Mouse (Mus musculus): Measurements from ENCODE around the gene Wfdc6a.
"Not testable (repeated sequence)": the region's sequence is repeated elsewhere in the genome, so short reads cannot be mapped to it uniquely, and the experiment has no call there.

Wfdc6a gene

DNA sequence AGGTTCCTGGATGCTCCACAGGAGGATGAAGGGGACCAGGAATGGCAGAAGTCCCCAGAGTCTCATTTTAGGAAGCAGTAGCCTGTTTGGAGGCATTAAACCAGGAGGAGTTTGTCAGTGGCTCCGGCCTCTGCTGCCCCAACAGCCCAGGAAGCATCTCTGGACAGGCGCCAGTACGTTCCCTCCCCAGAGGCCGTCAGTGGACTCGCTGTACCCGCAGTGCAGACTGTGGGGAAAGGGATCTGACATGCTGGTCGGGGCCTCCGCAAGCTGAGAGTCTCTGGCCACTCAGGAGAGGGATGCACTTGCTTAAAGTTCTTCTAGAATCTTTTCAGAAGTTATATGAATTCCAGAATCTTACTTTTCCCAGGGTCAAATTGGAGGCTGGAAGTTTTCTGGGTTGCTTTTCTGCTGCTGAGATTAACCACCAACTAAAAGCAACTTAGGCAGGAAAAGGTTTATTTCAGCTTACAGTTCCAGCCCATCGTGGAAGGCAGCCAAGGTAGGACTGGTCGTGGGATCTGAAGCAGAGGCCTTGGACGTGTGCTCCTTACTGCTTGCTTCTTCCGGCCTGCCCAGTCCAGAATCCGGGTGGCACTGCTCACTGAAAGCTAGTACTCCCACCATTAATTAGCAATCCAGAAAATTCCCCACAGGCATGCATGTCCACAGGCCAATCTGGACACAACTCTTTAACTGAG lies at the start of gene Wfdc6a:
TSS of gene Wfdc6a (minus strand) at position 423 of the 701 bp plus-strand sequence.
- DNase-seq (ENCODE audit: low read depth, low spot score), result not testable (repeated sequence)

DNA sequence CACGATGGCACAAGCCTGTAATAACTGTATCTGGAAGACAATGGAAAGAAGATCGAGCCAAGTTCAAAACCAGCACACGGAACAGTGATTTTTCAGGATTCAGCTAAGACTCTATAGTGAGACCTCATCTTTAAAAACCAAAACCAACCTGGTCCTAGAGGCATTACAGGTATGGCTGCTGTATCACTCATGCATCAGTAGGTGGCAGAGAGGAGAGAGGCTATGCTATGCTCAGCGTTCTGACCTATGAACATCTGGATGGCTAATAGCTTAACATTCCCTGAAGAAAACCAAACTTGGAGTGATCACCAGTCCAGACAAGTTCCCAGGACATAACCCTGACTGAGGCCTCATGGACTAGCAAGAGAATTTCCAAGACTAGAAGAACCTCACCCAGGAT lies 36.5 kb upstream of the Wfdc6a start:
- no peak for DNase-seq (ENCODE audit: low read depth, low spot score)

DNA sequence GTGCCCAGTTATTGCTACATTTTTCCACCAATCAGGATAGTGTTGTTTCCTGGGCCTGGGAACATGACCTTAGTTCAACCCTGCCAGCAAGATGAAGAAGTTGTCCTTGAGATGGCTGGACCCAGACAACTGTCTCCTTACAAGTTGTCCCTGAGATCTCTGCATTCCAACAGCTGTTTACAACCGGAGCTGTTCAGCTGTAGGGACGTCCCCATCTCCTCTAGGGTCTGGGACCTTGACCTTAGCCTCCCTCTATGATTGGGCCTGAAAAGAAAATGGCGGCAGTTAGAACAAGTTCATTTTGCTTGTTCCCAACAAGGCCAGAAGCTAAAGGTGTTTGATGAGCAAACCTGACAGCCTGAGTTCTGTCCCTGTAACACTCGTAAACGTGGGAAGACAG lies 33.8 kb upstream of the Wfdc6a start:
- no peak for DNase-seq (ENCODE audit: low read depth, low spot score)

DNA sequence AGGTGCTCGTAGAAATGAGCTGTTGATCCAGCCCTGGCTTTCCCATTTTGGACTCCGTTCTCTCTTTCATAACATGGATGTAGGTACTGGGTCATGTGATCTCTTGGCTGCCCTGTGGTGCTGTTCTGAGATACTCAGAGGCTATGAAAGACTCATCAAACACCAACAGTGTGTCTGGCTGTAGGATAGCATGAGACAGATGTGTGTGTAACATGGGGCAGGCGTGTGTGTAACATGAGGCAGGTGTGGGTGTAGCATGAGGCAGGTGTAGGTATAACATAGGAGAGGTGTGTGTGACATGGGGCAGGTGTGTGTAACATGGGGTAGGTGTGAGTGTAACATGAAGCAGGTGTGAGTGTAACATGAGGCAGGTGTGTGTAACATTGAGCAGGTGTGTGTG lies 30.1 kb upstream of the Wfdc6a start:
- DNase-seq (ENCODE audit: low read depth, low spot score), result no peak

DNA sequence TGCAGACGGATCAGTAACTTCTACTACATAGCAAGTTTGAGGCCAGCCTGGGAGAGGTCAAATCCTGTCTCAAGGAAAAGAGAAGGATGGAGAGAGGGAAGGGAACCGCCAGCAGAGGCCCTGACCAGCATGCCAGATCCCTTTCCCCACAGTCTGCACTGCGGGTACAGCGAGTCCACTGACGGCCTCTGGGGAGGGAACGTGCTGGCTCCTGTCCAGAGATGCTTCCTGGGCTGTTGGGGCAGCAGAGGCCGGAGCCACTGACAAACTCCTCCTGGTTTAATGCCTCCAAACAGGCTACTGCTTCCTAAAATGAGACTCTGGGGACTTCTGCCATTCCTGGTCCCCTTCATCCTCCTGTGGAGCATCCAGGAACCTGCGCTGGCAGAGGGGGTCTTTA lies 28.2 kb upstream of the Wfdc6a start, which contains the start of the genes Wfdc6b and Wfdc8:
TSS of gene Wfdc6b (plus strand) at position 52 of the 400 bp plus-strand sequence.
TSS of gene Wfdc8 (minus strand) at position 156 of the 400 bp plus-strand sequence.
- not testable (repeated sequence) for DNase-seq (ENCODE audit: low read depth, low spot score)

- no peak for DNase-seq (ENCODE audit: low read depth, low spot score)
Observed at GRCm38 (mm10) chr2:164608781-164609180, 23.5 kb upstream of the Wfdc6a start.

GRCm38 (mm10) chr2:164604411-164604810 lies 19.2 kb upstream of the Wfdc6a start:
- no peak for DNase-seq (ENCODE audit: low read depth, low spot score)

DNA sequence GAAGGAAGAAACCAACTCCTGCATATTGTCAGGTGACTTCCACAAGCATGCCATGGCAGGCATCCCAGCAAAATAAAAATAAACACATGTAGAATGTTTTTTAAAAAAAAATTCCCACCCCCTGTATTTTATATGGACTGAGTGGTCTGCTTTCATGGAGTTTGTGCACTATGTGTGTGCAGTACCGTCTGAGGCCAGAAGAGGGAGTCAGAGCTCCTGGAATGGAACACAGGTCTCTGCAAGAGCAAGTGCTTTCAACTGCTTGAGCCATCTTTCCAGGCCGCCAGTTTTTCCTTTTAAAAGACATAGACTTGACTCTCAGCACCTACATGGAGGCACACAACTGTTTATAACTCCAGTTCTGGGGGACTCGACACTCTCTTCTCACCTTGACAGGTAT lies 18.2 kb upstream of the Wfdc6a start:
- no peak for DNase-seq (ENCODE audit: low read depth, low spot score)

GRCm38 (mm10) chr2:164600179-164600578 lies 14.9 kb upstream of the Wfdc6a start:
- no peak for DNase-seq (ENCODE audit: low read depth, low spot score)

GRCm38 (mm10) chr2:164593494-164593893 lies 8.2 kb upstream of the Wfdc6a start, which contains the start of gene Eppin:
Eppin (minus strand) TSS chr2:164593594.
- no peak for DNase-seq (ENCODE audit: low read depth, low spot score)

DNA sequence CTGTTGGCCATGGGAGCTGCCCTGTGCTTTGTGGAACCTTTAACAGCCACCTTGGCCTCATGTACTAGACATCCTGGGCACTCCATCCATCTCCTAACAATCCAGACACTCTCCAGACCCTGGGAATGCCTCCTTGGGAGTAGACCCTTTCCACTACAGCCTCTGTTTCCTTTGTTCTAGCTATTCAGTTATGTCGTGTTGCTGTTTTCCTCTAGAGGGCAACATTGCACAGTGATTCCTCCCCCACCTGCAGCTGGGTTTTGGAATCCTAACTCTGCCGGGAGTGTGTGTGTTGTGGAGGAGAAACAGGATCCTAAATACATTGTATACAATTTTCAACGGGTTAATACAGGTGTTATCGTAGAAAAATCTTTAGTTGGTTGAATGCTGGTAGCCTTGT lies 6.8 kb upstream of the Wfdc6a start:
- no peak for DNase-seq (ENCODE audit: low read depth, low spot score)

DNA sequence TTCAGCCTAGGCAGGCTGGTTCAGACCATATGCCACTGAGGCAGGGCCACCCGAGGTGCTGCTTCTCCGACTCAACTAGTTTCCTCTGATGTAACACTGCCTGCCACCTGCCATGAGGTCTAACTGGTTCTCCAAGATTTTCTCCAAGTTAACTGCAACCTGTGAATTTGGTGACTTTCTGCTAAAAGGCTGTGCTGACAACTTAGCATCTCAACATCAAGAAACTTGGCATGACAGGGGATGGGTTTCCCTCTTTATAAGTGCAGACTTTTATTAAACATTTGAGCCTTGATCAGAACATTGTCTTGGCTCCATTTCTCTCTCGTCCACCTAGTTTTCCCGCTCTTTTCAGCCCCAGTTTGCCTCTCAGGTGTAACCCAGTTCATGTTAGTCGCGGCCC lies 11.9 kb downstream of the Wfdc6a start, which contains the start of gene Spint3:
TSS of gene Spint3 (minus strand) at position 101 of the 400 bp plus-strand sequence.
- not testable (repeated sequence) for DNase-seq (ENCODE audit: low read depth, low spot score)

- DNase-seq (ENCODE audit: low read depth, low spot score), result no peak
Observed at GRCm38 (mm10) chr2:164567460-164567859, 17.8 kb downstream of the Wfdc6a start.

GRCm38 (mm10) chr2:164566997-164567396 lies 18.2 kb downstream of the Wfdc6a start:
- DNase-seq (ENCODE audit: low read depth, low spot score), result peak; percentile 3

GRCm38 (mm10) chr2:164564346-164564745 lies 20.9 kb downstream of the Wfdc6a start:
- DNase-seq (ENCODE audit: low read depth, low spot score), result no peak

GRCm38 (mm10) chr2:164563339-164564038 lies 21.8 kb downstream of the Wfdc6a start:
- no peak for DNase-seq (ENCODE audit: low read depth, low spot score)

GRCm38 (mm10) chr2:164562391-164563188 lies 22.7 kb downstream of the Wfdc6a start, which contains the start of gene Wfdc2:
Wfdc2 (plus strand) TSS chr2:164562413.
- no peak for DNase-seq (ENCODE audit: low read depth, low spot score)

DNA sequence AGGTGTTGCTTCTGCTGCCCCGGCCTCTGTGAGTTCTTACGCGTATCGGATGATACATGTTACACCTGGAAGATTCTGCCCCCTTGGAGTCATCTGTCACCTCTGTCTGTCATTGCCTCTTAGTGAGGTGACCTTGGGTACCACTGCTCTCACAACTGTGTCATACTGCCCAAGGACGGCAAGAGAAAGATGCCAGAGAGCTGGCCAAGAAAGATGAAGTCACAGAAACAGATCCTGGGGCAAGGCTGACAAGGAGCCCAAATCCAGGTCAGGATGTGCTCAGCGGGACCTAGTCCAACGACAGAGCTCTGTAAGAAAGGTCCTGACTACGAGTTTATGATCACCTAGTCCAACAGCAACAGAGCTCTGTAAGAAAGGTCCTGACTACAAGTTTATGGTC lies 25.1 kb downstream of the Wfdc6a start:
- DNase-seq (ENCODE audit: low read depth, low spot score), result no peak

GRCm38 (mm10) chr2:164558991-164559645 lies 26.1 kb downstream of the Wfdc6a start:
- DNase-seq (ENCODE audit: low read depth, low spot score), result no peak

- DNase-seq (ENCODE audit: low read depth, low spot score), result no peak
Observed at GRCm38 (mm10) chr2:164558426-164558825, 26.8 kb downstream of the Wfdc6a start.

- DNase-seq (ENCODE audit: low read depth, low spot score), result no peak
Observed at GRCm38 (mm10) chr2:164551502-164551901, 33.7 kb downstream of the Wfdc6a start.

Measured in c-Kit-negative CD71-positive TER-119-positive erythroid progenitor cells, embryonic 14.5 days (primary cell).